ENCODE assay signal across 7 mouse cellular contexts in the genomic region with DNA sequence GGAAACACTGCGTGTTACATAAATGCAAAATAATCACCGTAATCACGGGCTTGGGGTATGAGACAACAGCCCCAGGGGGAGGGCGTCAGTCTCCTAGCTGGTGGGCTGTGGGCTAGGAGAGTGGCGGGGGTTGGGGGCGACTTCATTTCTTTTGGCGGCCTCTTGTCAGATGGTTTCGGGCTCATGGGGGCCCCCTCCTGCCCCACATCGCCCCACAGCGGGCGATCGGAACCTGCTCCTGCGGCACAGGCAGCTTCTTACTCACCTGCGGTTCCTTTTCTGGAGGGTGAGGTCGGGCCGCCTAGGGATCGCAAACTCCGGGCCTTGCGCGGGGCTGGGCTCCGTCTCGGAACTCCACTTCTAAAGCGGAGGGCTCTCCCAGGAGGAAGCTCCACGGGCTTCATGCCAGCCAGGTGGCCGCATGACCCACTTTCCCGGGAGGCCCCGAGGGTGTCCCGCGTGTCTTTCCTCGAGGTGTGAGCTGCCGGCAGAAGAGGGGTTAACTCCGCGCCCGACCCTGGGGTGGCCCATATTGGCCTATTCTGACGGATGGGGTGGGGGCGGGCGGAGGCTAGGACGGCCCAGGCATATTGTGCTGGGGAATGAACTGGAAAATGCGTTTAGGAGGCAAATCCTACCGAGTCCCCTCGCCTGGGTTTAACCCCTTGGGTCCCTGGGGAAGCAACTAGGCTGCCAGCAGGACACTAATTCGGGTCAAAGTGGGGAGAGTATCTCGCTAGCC. TPM values are rescaled to one million over a fixed set of nuclear protein-coding genes. Genes with fewer than 3 reads are reported as not detected.
DNase-seq lines count a peak whose midpoint lies in the region; ATAC-seq and TF ChIP-seq lines count a peak whose summit lies in the region.

No protein-coding gene starts in this region.

- H3K79me2 ChIP-seq in C2C12 (ENCODE audit: control insufficient read depth, insufficient read depth), result no peaks in the 10 kb centered on the region

- peak overlapping the region; percentile 91 for H3K9ac ChIP-seq in limb, embryonic 13.5 days
- H3K9ac ChIP-seq in midbrain, embryonic 15.5 days, result peak overlapping the region; percentile 96

- no peaks in the 10 kb centered on the region for H3K9me3 ChIP-seq in limb, embryonic 13.5 days
- H3K9me3 ChIP-seq in midbrain, embryonic 15.5 days, result no peaks in the 10 kb centered on the region

- no peak for TF ChIP-seq CTCF in C2C12 (IDR thresholded peaks at IDR 0.05; ENCODE audit: control insufficient read depth, insufficient read depth, insufficient read length)
- TF ChIP-seq CTCF in cortical plate, adult 2 months (IDR thresholded peaks at IDR 0.05; ENCODE audit: extremely low read depth, insufficient read depth, low read length), result no peak

- peak overlapping the region; percentile 32 for H3K4me3 ChIP-seq in C2C12 (ENCODE audit: insufficient read depth, poor library complexity, severe bottlenecking)
- peak overlapping the region; percentile 63 for H3K4me3 ChIP-seq in cortical plate, adult 2 months (ENCODE audit: insufficient read depth, low read length)
- H3K4me3 ChIP-seq in limb, embryonic 13.5 days, result peak overlapping the region; percentile 81
- H3K4me3 ChIP-seq in midbrain, embryonic 15.5 days, result peak overlapping the region; percentile 98

- no peak for TF ChIP-seq POLR2A in cortical plate, adult 2 months (IDR thresholded peaks at IDR 0.05; ENCODE audit: extremely low read depth, insufficient read depth, low read length)

- no peaks in the 10 kb centered on the region for H3K27me3 ChIP-seq in C2C12 (ENCODE audit: control insufficient read depth, insufficient read depth, insufficient read length)
- peaks cover 29% of the 10 kb centered on the region for H3K27me3 ChIP-seq in limb, embryonic 13.5 days
- no peaks in the 10 kb centered on the region for H3K27me3 ChIP-seq in midbrain, embryonic 15.5 days (replicated peaks)

- no peaks in the 10 kb centered on the region for H3K36me3 ChIP-seq in C2C12 (ENCODE audit: control insufficient read depth, insufficient read depth)
- no peaks in the 10 kb centered on the region for H3K36me3 ChIP-seq in limb, embryonic 13.5 days
- H3K36me3 ChIP-seq in midbrain, embryonic 15.5 days (replicated peaks), result no peaks in the 10 kb centered on the region

- H3K27ac ChIP-seq in cortical plate, adult 2 months (ENCODE audit: insufficient read depth, low read length), result no peak overlapping the region
- H3K27ac ChIP-seq in limb, embryonic 13.5 days, result no peak overlapping the region
- peak overlapping the region; percentile 98 for H3K27ac ChIP-seq in midbrain, embryonic 15.5 days

- H3K4me2 ChIP-seq in limb, embryonic 13.5 days (replicated peaks), result peak overlapping the region; percentile 98
- peak overlapping the region; percentile 91 for H3K4me2 ChIP-seq in midbrain, embryonic 15.5 days

- H3ac ChIP-seq in C2C12 (ENCODE audit: control insufficient read depth, insufficient read length, low read depth), result peak overlapping the region; percentile 55

- intact Hi-C loops in heart, postnatal 14 days (cut with DNase I), result loop anchor here (2.0 to 5.0 kb wide), 2 partner anchors 56 to 403 kb away; no protein-coding TSS in a partner anchor

- peak; percentile 26 for DNase-seq in 3T3-L1 (ENCODE audit: low read depth, low spot score)
- peak; percentile 16 to 26 for DNase-seq in heart, postnatal 14 days
- peak; percentile 52 for DNase-seq in thymus, postnatal 4 days

- no peak for ATAC-seq in limb, embryonic 13.5 days (ENCODE audit: low FRiP score, low read depth)
- ATAC-seq in midbrain, embryonic 15.5 days (replicated peaks), result no peak; the same call in 1 of the 2 replicates

- under 1% methylated on average over 43 of the region's 43 CpGs for WGBS in limb, embryonic 13.5 days
- under 1% methylated on average over 43 of the region's 43 CpGs for WGBS in midbrain, embryonic 15.5 days

- H3K4me1 ChIP-seq in cortical plate, adult 2 months (ENCODE audit: control insufficient read depth, insufficient read depth, low read length), result peaks cover 1% of the 10 kb centered on the region; the same call in 1 of the 2 replicates
- peaks cover 41% of the 10 kb centered on the region for H3K4me1 ChIP-seq in limb, embryonic 13.5 days
- peaks cover 66% of the 10 kb centered on the region for H3K4me1 ChIP-seq in midbrain, embryonic 15.5 days

- no peaks in the 10 kb centered on the region for H3K79me3 ChIP-seq in C2C12 (ENCODE audit: low read depth)

TF ChIP-seq in C2C12, 6 proteins besides CTCF, POLR2A, EP300 and RAD21:
- no peak for TF ChIP-seq MYOD1 (IDR thresholded peaks at IDR 0.05; ENCODE audit: control insufficient read depth, insufficient read length, low read depth)
- TF ChIP-seq FOSL1 (IDR thresholded peaks at IDR 0.05; ENCODE audit: insufficient read depth, low read length, poor library complexity, severe bottlenecking), result no peak
- TF ChIP-seq CEBPB (IDR thresholded peaks at IDR 0.05; ENCODE audit: low read depth), result no peak
- TF ChIP-seq USF1 (IDR thresholded peaks at IDR 0.05; ENCODE audit: low read depth), result no peak
- TF ChIP-seq MYOG (IDR thresholded peaks at IDR 0.05; ENCODE audit: control insufficient read depth, extremely low read depth, insufficient read length), result no peak
- no peak for TF ChIP-seq MAX (IDR thresholded peaks at IDR 0.05)

RNA-seq across cellular contexts. Expression of gene Nectin1, which starts 1.4 kb away (rescaled TPM):
- polyA plus RNA-seq in C2C12 (2012; fragmentation: generic; extraction: Trizol), result 3.0 TPM
- 19.0 and 19.2 TPM in 2 replicates for polyA plus RNA-seq in cortical plate, adult 2 months (2012; rRNA removed)
- total RNA-seq in heart, postnatal 14 days (2021), result 1 to 10 TPM; 5.4 to 6.0 TPM
- 6.5 and 6.6 TPM in 2 replicates for polyA plus RNA-seq in limb, embryonic 13.5 days (2015; fragmentation: Nextera tagmentation; extraction: Ambion mirVana)
- polyA plus RNA-seq in midbrain, embryonic 15.5 days (2015; fragmentation: Nextera tagmentation; extraction: Ambion mirVana), result 14.7 and 15.9 TPM in 2 replicates

Comparison
In these comparisons a context has a peak if more than half of its experiments do, and no peak if none do; other contexts are left out.
1. H3K4me3 ChIP-seq: peak in every context shown above with its lines; median percentile 98 in midbrain, embryonic 15.5 days; 81 in limb, embryonic 13.5 days; 63 in cortical plate, adult 2 months; 32 in C2C12.